Mouse (Mus musculus) liver, postnatal 0 days (tissue): ENCODE results near the gene B4galnt2.

Source experiments
- CTCF ChIP-seq: sonication (generic); IDR thresholded peaks from 2 replicates; pipeline ENCODE4 v1.5.1; 2016; ENCODE audit warnings: antibody characterized with exemption, low read depth
- EP300 ChIP-seq: IDR thresholded peaks from 2 replicates; pipeline ENCODE4 v1.6.1; 2016; ENCODE audit warnings: antibody characterized with exemption, low read depth, mild to moderate bottlenecking

- TF ChIP-seq CTCF (no peak), EP300 (no peak)
These were observed 75.5 kb downstream of the B4galnt2 start for GRCm38 (mm10) chr11:95838999-95839868.
